Mouse (Mus musculus) cerebral cortex, adult 2 months (tissue): ENCODE data around the gene Msmb.

Experiments
- WGBS: fragments of 180-500 bp; shearing (Covaris S2); methylation state at CpG from one replicate; pipeline ENCODE4 v1.1.7; 2018; 5-methylcytosine and 5-hydroxymethylcytosine counted together

Gene Msmb

GRCm38 (mm10) chr14:32141723-32142122, at the start of gene Msmb:
Msmb (plus strand) TSS chr14:32142023.
- 84% methylated on average over 5 of the region's 5 CpGs for WGBS

GRCm38 (mm10) chr14:32093018-32093417, 48.8 kb upstream of the Msmb start:
- WGBS, result 71% methylated on average over 1 of the region's 1 CpGs

- 87% methylated on average over 11 of the region's 11 CpGs for WGBS
Measured at GRCm38 (mm10) chr14:32093500-32094117, 48.2 kb upstream of the Msmb start.

- 85% methylated on average over 5 of the region's 5 CpGs for WGBS
Measured at GRCm38 (mm10) chr14:32095646-32096045, 46.2 kb upstream of the Msmb start.

- 84% methylated on average over 5 of the region's 5 CpGs for WGBS
Measured at GRCm38 (mm10) chr14:32096740-32097139, 45.1 kb upstream of the Msmb start.

- 95% methylated on average over 7 of the region's 7 CpGs for WGBS
Measured at GRCm38 (mm10) chr14:32097691-32098090, 44.1 kb upstream of the Msmb start.

GRCm38 (mm10) chr14:32098951-32099350, 42.9 kb upstream of the Msmb start:
- 97% methylated on average over 3 of the region's 3 CpGs for WGBS

- 70% methylated on average over 4 of the region's 4 CpGs for WGBS
Measured at GRCm38 (mm10) chr14:32103556-32103955, 38.3 kb upstream of the Msmb start.

GRCm38 (mm10) chr14:32105663-32106062, 36.2 kb upstream of the Msmb start:
- WGBS, result 77% methylated on average over 7 of the region's 7 CpGs

- WGBS, result 94% methylated on average over 4 of the region's 4 CpGs
Measured at GRCm38 (mm10) chr14:32106911-32107310, 34.9 kb upstream of the Msmb start.

GRCm38 (mm10) chr14:32112124-32112523, 29.7 kb upstream of the Msmb start:
- 87% methylated on average over 10 of the region's 10 CpGs for WGBS

GRCm38 (mm10) chr14:32120940-32121919, 20.6 kb upstream of the Msmb start:
- WGBS, result 81% methylated on average over 11 of the region's 11 CpGs

- whole genome bisulfite sequencing, result 52% methylated on average over 2 of the region's 2 CpGs
Measured at GRCm38 (mm10) chr14:32121920-32122315, 19.9 kb upstream of the Msmb start.

- 63% methylated on average over 3 of the region's 3 CpGs for WGBS
Measured at GRCm38 (mm10) chr14:32124261-32124660, 17.6 kb upstream of the Msmb start.

- 88% methylated on average over 5 of the region's 5 CpGs for WGBS
Measured at GRCm38 (mm10) chr14:32125256-32125655, 16.6 kb upstream of the Msmb start.

- WGBS, result 76% methylated on average over 5 of the region's 5 CpGs
Measured at GRCm38 (mm10) chr14:32128409-32128808, 13.4 kb upstream of the Msmb start.

- WGBS, result 72% methylated on average over 4 of the region's 4 CpGs
Measured at GRCm38 (mm10) chr14:32131836-32132235, 10.0 kb upstream of the Msmb start.

- WGBS, result 69% methylated on average over 2 of the region's 2 CpGs
Measured at GRCm38 (mm10) chr14:32134293-32134692, 7.5 kb upstream of the Msmb start.

- 71% methylated on average over 3 of the region's 3 CpGs for WGBS
Measured at GRCm38 (mm10) chr14:32136467-32136866, 5.4 kb upstream of the Msmb start.

GRCm38 (mm10) chr14:32140359-32140965, 1.4 kb upstream of the Msmb start:
- 91% methylated on average over 5 of the region's 5 CpGs for WGBS

GRCm38 (mm10) chr14:32145401-32145800, 3.6 kb downstream of the Msmb start:
- 77% methylated on average over 4 of the region's 4 CpGs for WGBS

GRCm38 (mm10) chr14:32145809-32146511, 4.1 kb downstream of the Msmb start:
- WGBS, result 83% methylated on average over 7 of the region's 7 CpGs
